Mouse (Mus musculus) splenic B cell, adult 2 months (primary cell): ENCODE results near the gene Rin2.

Experiments used
- DNase-seq: peaks from one replicate; pipeline ENCODE4 v3.0.0-alpha.2; 2011; ENCODE audit warnings: low read depth, low spot score
- H3K27me3 ChIP-seq: 2 replicates; pipeline ENCODE4 v1.6.1; 2012; ENCODE audit warnings: mild to moderate bottlenecking, low read length, moderate library complexity, mixed read lengths; ENCODE audit not compliant: control insufficient read depth, poor library complexity, insufficient read depth, severe bottlenecking
- H3K36me3 ChIP-seq: 2 replicates; pipeline ENCODE4 v1.6.1; 2012; ENCODE audit warnings: mild to moderate bottlenecking, low read length, moderate library complexity, mixed read lengths; ENCODE audit not compliant: control insufficient read depth, poor library complexity, insufficient read depth, severe bottlenecking

Gene Rin2

DNA sequence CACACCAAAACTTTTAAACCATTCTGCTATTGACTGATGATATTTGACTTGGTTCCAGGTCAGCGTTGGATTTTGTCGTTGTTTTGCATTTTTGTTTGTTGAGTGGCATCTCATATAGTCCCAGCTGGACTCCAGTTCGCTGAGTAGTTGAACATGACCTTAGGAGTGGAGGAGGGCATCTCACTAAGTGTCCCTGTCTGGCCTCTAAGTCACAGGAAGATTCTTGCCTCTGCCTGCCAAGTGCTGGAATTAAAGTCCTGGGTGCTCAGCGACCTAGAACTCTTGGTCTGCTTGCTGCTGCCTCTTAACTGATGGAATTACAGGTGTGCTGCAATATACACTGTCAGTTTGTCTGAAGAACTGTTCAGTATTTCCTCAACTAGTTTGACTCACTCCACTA, 154.2 kb downstream of the Rin2 start:
- H3K36me3 ChIP-seq: no peaks in the 10 kb centered on the region
- H3K27me3 ChIP-seq: no peaks in the 10 kb centered on the region; the same call in 1 of the 2 replicates
- no peak for DNase-seq

DNA sequence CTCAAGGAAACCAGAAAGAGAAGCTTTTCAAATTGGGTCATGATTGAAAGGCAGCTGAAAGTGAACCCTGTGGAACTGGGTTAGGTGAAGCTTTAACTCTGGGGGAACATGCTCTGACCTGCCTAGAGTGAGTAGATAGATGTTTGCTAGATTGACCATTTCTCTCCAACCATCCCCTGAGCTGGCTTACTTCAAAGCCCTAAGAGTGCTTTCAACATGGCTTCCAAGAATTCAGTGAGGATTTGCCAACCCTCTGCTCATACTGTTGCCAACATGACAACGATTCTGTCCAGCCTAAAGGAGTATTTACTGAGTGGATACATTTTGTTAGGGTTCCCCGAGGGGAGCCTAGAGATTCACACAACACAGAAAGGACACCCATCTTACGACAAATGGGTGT, 155.4 kb downstream of the Rin2 start:
- no peak for DNase-seq
- Histone ChIP-seq H3K27me3 (no peaks in the 10 kb centered on the region; the same call in 1 of the 2 replicates), H3K36me3 (no peaks in the 10 kb centered on the region)

GRCm38 (mm10) chr2:145831949-145832835, 157.2 kb downstream of the Rin2 start:
- Histone ChIP-seq H3K27me3 (no peaks in the 10 kb centered on the region; the same call in 1 of the 2 replicates), H3K36me3 (no peaks in the 10 kb centered on the region)
- peak; percentile 3 for DNase-seq

GRCm38 (mm10) chr2:145832836-145833221, 157.8 kb downstream of the Rin2 start:
- no peak for DNase-seq
- H3K27me3 ChIP-seq: no peaks in the 10 kb centered on the region; the same call in 1 of the 2 replicates
- H3K36me3 ChIP-seq: no peaks in the 10 kb centered on the region

- H3K27me3 ChIP-seq: no peaks in the 10 kb centered on the region; the same call in 1 of the 2 replicates
- H3K36me3 ChIP-seq: no peaks in the 10 kb centered on the region
- DNase-seq: no peak
These were observed 158.3 kb downstream of the Rin2 start for GRCm38 (mm10) chr2:145833341-145833740.

- DNase-seq: no peak
- Histone ChIP-seq H3K27me3 (no peaks in the 10 kb centered on the region), H3K36me3 (no peaks in the 10 kb centered on the region)
These were observed 160.9 kb downstream of the Rin2 start for GRCm38 (mm10) chr2:145835920-145836319.

GRCm38 (mm10) chr2:145838675-145839074, 163.7 kb downstream of the Rin2 start:
- Histone ChIP-seq H3K36me3 (no peaks in the 10 kb centered on the region), H3K27me3 (no peaks in the 10 kb centered on the region)
- DNase-seq: no peak

- DNase-seq: no peak
- no peaks in the 10 kb centered on the region for H3K36me3 ChIP-seq
- no peaks in the 10 kb centered on the region for H3K27me3 ChIP-seq
These were observed 164.7 kb downstream of the Rin2 start for GRCm38 (mm10) chr2:145839565-145840315.

- DNase-seq: no peak
- Histone ChIP-seq H3K36me3 (no peaks in the 10 kb centered on the region), H3K27me3 (no peaks in the 10 kb centered on the region)
These were observed 165.3 kb downstream of the Rin2 start for GRCm38 (mm10) chr2:145840320-145840719.

DNA sequence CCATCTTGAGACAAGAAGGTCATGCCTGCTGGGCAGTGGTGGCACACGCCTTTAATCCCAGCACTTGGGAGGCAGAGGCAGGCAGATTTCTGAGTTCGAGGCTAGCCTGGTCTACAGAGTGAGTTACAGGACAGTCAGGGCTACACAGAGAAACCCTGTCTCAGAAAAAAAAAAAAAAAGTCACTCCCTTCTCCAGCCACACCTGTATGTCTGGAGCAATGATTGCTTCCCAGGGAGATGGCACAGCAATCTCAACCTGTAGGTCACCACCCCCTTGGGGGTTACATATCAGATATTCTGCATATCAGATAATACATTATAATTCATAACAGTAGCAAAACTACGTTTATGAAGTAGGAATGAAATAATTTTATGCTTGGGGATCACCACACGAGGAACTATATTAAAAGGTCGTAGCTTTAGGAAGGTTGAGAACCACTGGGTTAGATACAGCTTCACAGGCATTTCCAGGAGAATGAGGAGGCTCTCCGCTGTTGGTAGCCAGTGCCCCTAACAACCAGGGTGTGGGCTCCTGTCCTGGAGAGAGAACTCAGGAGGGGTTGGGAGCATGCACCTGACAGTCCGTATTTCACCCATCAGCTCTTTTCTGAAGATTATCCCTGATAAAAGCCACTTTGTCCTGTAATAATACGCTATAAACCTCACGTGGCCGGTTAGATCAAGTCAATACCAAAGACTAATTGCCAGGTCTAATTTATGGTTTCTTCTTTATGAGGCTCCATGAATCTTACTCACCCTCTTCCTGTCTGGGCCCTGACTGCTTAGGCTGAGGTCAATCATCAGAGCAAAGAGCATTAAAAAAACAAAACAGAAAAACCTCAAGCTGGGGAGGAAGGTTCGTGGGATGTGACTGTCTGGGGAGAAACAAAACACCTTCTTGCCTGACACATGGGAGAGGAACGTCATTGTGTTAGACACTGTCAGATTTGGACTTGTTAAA, 166.2 kb downstream of the Rin2 start:
- Histone ChIP-seq H3K36me3 (no peaks in the 10 kb centered on the region), H3K27me3 (no peaks in the 10 kb centered on the region)
- no peak for DNase-seq

- no peaks in the 10 kb centered on the region for H3K36me3 ChIP-seq
- no peaks in the 10 kb centered on the region for H3K27me3 ChIP-seq
- no peak for DNase-seq
These were observed 168.3 kb downstream of the Rin2 start for GRCm38 (mm10) chr2:145843322-145843721.

DNA sequence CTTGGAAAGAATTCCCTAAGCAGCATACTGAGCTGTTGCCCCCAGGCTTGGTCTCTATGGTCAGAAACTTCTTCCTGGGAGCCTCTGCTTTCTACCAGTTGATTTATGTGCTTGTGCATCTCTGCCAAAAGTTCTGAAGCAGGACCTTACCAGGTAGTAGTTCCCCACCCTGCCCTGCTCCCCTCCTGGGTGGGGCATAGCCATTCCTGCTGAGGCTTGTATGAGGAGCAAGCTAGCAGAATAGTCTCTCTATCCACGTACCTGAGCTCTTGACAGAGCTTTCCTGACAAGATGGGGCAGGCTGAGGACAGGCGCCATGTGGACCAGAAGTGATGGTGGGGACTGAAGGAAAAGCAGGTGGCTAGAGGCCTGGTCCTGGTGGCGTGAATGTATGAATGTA, 171.6 kb downstream of the Rin2 start:
- DNase-seq: no peak
- H3K27me3 ChIP-seq: no peaks in the 10 kb centered on the region

GRCm38 (mm10) chr2:145849170-145849905, 174.3 kb downstream of the Rin2 start:
- Histone ChIP-seq H3K36me3 (no peaks in the 10 kb centered on the region), H3K27me3 (no peaks in the 10 kb centered on the region)
- DNase-seq: no peak

More for the DNA sequence above, 171.6 kb downstream of the Rin2 start:
- no peaks in the 10 kb centered on the region for H3K36me3 ChIP-seq

DNA sequence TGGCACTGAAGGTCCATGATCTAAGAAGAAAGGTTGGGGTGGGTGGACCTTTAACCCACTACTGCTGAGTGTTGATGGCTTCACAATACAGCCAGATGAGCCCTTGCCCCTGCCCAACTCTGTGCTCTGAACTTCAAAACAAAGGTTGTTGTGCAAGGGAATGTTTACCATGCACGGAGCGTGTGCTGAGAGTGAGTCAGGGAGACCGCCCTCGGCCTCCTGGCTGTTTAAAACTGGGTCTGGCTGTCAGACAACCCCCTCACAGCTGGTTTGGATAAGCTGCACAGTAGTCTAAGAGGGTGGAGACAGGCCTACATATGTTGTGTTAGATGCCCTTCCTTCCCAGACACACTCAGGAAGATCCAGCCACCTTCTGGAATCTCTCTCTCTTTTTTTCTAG, 175.8 kb downstream of the Rin2 start:
- Histone ChIP-seq H3K36me3 (no peaks in the 10 kb centered on the region), H3K27me3 (no peaks in the 10 kb centered on the region)

More for the DNA sequence above, 175.8 kb downstream of the Rin2 start:
- no peak for DNase-seq
